Mouse (Mus musculus): ENCODE results near the gene Tmed5. TPM values are rescaled to one million over a fixed set of nuclear protein-coding genes. Genes with fewer than 3 reads are reported as not detected.
A peak's percentile ranks its signal among the peaks of the same experiment; 100 is the strongest.
"Not testable (repeated sequence)": the region's sequence is repeated elsewhere in the genome, so short reads cannot be mapped to it uniquely, and the experiment has no call there.

The Tmed5 gene
- total RNA-seq (2021), result 10 to 100 TPM; 25.2 to 27.5 TPM

DNA sequence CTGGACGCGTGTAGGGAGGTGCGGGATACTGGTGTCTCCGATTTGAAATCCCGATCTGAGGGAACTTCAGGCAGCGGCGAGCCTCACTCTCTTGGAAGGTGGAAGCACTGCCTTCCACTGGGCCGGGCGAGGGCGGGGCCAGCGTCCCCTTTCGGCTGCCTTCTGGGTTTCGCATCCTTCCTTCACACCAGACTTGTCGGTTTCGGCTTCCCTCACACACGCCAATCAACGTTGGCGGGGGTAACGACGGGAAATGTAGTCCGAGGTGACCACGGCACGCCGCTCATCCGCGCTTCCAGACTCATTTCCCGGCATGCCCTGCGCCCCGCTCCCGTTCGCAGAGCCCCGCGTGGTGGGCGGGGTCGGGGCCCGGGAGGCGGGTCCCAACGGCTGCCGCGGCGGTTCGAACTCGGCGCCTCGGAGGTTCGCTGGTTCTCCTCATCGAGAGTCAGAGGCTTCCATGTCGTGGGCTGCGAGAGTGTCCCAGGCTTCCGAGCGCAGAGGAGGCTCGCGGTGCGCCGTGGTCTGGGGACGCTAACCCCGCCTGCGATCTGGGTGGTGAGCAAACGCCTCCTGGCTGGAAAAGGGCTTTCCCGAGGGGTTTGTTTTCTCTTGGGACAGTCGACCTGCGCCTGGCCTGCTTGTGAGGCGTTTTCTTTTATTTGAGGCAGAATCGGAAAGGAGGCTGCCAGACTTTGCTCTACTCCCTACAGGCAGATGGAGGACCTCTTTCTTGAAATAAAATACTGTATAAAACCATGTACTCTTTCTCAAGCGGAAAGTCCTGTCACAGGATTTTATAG, at the start of gene Tmed5, which contains the start of gene Ccdc18:
Tmed5 (minus strand) TSS at position 180 of the 803 bp plus-strand sequence.
Ccdc18 (plus strand) TSS at position 435 of the 803 bp plus-strand sequence.
- intact Hi-C loops (cut with DNase I), result loop anchor here (1.0 to 5.0 kb wide), 2 partner anchors 136 to 180 kb away; partner anchors contain the start of genes Dr1 and Pigg
- peak; percentile 97 for DNase-seq (ENCODE audit: low spot score in 2 of 2)

DNA sequence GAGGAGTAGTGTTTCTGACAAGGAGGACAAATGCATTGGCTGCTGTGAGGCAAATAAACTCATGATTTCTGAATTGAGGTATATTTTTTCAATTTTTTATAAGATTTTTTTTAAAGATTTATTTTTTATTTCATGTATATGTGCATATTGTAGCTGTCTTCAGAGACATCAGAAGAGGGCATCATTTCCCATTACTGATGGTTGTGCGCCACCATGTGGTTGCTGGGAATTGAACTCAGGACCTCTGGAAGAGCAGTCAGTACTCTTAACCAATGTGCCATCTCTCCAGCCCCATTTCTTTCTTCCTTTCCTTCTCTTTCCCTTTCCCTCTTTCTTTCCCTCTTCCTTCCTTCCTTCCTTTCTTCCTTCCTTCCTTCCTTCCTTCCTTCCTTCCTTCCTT, 31.3 kb upstream of the Tmed5 start:
- no peak for DNase-seq (ENCODE audit: low spot score in 2 of 2)
- intact Hi-C loops (cut with DNase I), result loop anchor here (10.0 kb wide), 1 partner anchor 129 kb away; no protein-coding TSS in a partner anchor

GRCm38 (mm10) chr5:108160796-108161195, 28.4 kb upstream of the Tmed5 start:
- no peak for DNase-seq (ENCODE audit: low spot score in 2 of 2)
- intact Hi-C loops (cut with DNase I), result loop anchor here (10.0 kb wide), 1 partner anchor 126 kb away; no protein-coding TSS in a partner anchor

GRCm38 (mm10) chr5:108152592-108152991, 20.2 kb upstream of the Tmed5 start:
- intact Hi-C loops (cut with DNase I), result no loop called here
- no peak for DNase-seq (ENCODE audit: low spot score in 2 of 2)

DNA sequence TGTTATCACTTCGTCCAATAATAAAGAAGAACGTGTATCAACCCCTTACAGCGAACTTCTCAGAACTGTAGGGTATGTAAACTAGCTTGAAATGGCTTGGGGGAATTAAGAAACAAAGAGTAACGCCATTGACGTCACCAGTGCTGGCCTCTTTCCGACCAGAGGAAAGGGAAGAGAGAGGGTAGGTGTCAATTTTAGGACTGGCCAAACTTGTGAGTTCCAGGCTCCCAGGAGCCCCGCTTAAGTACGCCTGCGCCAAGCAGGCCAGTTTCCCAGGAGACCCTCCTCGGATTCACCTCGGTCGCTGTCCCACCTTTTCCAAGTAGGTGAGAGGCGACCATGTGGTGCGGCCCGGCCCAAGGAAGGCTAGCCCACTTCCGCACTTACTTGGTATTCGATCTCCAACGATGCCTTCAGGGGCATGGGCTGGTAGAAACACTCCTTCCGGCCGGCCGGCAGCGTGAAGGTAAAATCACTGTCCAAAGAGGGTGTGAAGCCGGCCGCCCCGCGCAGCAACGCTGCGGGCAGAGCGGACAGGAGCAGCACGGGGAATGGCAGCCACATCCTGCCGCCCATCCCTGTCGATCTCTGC, 475 bp downstream of the Tmed5 start:
- DNase-seq (ENCODE audit: low spot score in 2 of 2), result no peak

DNA sequence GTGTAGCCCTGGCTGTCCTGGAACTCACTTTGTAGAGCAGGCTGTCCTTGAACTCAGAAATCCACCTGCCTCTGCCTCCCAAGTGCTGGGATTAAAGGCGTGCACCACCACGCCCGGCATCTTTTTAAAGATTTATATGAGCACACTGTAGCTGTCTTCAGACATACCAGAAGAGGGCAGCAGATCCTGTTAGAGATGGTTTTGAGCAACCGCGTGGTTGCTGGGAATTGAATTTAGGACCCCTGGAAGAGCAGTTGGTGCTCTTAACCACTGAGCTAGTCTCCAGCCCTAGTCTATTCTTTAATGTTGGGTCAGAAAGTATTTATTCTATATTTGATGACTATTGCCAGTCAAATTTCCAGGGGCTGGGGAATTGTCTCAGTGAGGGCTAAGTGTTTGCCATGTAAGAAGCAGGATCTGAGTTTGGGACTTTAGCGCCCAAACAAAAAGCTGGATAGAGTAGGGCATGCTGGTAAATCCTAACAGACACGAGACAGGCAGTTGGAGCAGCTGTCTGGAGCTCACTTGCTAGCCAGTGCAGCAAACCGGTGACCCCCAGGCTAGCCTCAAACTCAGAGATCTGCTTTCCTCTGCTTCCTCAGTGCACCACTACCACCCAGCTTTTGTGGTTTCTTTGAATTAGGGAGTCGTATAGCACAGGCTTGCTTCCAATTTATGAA, 12.1 kb downstream of the Tmed5 start:
- DNase-seq (ENCODE audit: low spot score in 2 of 2), result no peak
- intact Hi-C loops (cut with DNase I), result no loop called here

More for the DNA sequence above, 475 bp downstream of the Tmed5 start:
- intact Hi-C loops (cut with DNase I), result loop anchor here (1.0 to 5.0 kb wide), 2 partner anchors 136 to 180 kb away; partner anchors contain the start of genes Dr1 and Pigg

GRCm38 (mm10) chr5:108117693-108118092, 14.7 kb downstream of the Tmed5 start:
- intact Hi-C loops (cut with DNase I), result no loop called here
- no peak for DNase-seq (ENCODE audit: low spot score in 2 of 2)

GRCm38 (mm10) chr5:108109346-108109745, 23.1 kb downstream of the Tmed5 start:
- DNase-seq (ENCODE audit: low spot score in 2 of 2), result no peak
- intact Hi-C loops (cut with DNase I), result no loop called here

DNA sequence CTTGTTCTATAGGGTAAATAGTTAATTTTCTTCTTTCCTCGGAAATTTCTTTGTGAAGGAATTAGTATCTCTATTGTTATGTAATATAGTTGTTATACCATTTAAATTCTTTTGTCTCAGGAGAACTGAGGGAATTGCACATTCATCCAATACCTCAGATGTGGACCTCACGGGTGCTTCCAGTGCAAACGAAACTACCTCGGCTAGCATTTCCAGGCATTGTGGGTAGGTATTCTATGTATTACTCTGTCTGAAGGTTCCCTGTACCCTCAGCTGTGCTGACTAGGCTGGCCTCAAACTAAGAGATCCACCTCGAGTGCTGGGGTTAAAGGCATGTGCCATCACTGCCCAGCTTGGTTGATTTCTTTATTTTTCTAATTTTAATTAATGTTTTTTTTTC, 28.1 kb downstream of the Tmed5 start:
- DNase-seq (ENCODE audit: low spot score in 2 of 2), result no peak
- intact Hi-C loops (cut with DNase I), result no loop called here

GRCm38 (mm10) chr5:108100196-108100595, 32.2 kb downstream of the Tmed5 start:
- DNase-seq (ENCODE audit: low spot score in 2 of 2), result no peak
- intact Hi-C loops (cut with DNase I), result no loop called here

DNA sequence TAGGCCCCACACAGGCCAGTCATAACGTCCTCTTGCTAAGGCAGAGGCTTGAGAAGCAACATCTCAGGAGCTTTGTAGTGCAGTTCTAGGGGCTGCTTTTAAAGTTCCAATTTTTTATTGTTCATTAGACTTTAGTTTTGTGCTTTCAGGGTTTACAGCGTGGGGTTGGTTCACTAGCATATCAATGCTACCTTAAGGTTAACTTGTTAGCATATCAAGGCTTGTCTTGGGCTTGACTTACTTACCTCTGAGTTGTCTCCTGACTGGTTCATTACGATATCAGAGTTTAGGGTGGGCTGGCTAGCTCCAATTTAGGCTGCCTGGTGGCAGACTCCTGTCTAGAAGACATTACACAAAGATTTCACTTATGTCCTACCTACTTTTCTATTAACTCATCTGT, 34.7 kb downstream of the Tmed5 start:
- DNase-seq (ENCODE audit: low spot score in 2 of 2), result no peak
- intact Hi-C loops (cut with DNase I), result no loop called here

- intact Hi-C loops (cut with DNase I); DNase-seq (ENCODE audit: low spot score in 2 of 2): not testable (repeated sequence)
These were observed 39.7 kb downstream of the Tmed5 start for GRCm38 (mm10) chr5:108092731-108093130.

DNA sequence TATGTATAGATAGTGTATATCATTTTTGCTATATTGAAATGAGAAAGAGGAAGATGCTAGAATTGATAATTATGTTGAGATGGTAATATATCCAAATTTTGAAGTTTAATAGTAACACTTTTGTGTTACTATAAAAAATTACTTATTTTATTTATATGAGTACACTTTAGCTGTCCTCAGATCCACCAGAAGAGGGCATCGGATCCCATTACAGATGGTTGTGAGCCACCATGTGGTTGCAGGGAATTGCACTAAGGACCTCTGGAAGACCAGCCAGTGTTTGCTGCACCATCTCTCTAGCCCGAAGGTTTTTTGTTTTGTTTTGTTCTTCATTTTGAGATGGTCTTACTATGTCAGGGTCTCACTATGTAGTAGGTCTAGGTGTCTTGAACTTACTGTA, 47.0 kb downstream of the Tmed5 start:
- intact Hi-C loops (cut with DNase I), result no loop called here

GRCm38 (mm10) chr5:108082380-108082779, 50.0 kb downstream of the Tmed5 start:
- no peak for DNase-seq (ENCODE audit: low spot score in 2 of 2)
- intact Hi-C loops (cut with DNase I), result no loop called here

More for the DNA sequence above, 47.0 kb downstream of the Tmed5 start:
- DNase-seq (ENCODE audit: low spot score in 2 of 2), result no peak

GRCm38 (mm10) chr5:108079603-108080002, 52.8 kb downstream of the Tmed5 start:
- intact Hi-C loops (cut with DNase I), result no loop called here
- no peak for DNase-seq (ENCODE audit: low spot score in 2 of 2)

- DNase-seq (ENCODE audit: low spot score in 2 of 2), result no peak
- intact Hi-C loops (cut with DNase I), result no loop called here
These were observed 55.4 kb downstream of the Tmed5 start for GRCm38 (mm10) chr5:108076833-108077540.

DNA sequence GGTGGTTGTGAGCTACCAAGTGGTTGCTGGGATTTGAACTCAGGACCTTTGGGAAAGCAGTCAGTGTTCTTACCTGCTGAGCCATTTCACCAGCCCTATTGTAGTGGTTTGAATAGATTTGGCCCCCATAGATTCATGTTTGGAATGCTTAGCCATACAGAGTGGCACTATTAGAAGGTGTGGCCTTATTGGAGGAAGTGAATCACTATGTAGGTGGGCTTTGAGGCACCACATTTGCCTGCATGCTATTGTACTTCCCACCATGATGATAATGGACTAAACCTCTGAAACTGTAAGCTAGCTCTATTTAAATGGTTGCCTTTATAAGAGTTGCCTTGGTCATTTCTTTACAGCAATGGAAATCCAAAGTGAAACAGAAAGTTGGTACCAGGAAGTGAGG, 56.2 kb downstream of the Tmed5 start:
- DNase-seq (ENCODE audit: low spot score in 2 of 2), result no peak
- intact Hi-C loops (cut with DNase I), result no loop called here

DNA sequence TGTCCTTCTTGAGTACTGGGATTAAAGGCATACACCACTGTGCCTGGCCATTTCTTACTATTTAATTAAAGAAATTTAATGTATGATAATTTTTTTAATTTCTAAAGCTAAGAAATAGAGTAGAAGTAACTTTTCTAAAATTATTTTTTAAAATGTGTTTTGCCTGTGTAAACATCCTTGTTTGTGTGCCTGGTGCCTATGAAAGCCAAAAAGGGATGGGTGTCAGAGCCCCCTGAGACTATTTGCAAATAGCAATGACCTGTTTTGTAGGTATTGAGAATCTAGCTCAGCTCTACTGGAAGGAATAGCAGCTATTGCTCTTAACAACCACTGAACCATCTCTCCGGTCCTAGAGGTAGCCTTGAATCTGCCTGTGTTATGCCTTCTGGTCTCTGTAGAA, 60.1 kb downstream of the Tmed5 start:
- intact Hi-C loops (cut with DNase I), result no loop called here
- DNase-seq (ENCODE audit: low spot score in 2 of 2), result no peak
